Mouse (Mus musculus): ENCODE data around the gene Cntn5.

The Cntn5 gene

GRCm38 (mm10) chr9:9696636-9697035, 1207.9 kb downstream of the Cntn5 start:
- no peak for DNase-seq (ENCODE audit: low spot score)

DNA sequence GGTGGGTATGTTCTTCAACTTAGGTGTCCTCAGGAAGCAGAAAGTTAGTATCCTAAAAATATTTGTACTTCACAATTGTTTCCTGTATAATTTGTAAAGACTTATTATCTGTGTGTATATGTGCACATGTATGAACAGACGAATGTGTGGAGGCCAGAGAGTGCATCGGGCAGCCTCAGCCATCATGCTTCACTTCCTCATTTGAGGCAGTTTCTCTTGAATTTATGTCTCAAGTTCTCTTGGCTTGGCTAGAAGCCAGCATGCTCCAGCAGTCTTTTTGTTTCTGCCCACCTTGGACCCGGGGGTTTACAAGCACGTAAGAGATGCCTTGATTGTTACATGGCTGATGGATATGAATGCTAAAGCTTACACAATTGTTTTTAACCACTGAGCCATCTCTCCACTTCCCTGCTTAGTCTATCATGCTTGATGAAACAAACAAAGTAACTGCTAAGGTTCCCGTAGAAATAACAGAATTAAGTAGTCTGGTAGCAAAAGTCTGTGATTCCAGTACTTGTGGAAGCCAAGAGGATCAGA, 1222.2 kb downstream of the Cntn5 start:
- no peak for DNase-seq (ENCODE audit: low spot score)

DNA sequence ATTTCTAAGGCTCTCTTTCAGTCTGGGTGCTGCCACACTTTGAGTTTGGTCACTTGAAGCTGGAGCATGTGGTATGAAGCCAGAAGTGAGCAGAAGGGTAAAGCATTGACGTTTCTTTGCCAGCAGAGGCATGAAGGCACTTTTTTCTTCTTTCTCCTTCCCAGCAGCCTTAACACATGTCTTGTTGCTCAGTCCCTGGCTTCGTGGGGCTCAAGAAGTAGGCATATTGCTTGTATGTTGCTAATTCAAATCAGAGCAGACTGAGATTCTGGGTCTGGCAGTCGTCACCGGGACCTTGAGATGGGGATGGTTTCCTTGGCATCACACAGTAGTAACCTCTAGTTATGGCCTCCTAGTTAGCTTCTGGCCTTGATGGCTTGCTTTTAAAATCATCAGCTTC, 1228.5 kb downstream of the Cntn5 start:
- no peak for DNase-seq (ENCODE audit: low spot score)

- no peak for DNase-seq (ENCODE audit: low spot score)
Measured at GRCm38 (mm10) chr9:9674531-9674930, 1230.0 kb downstream of the Cntn5 start.

- peak; percentile 36 for DNase-seq (ENCODE audit: low spot score)
Measured at GRCm38 (mm10) chr9:9673277-9674049, 1231.1 kb downstream of the Cntn5 start.

DNA sequence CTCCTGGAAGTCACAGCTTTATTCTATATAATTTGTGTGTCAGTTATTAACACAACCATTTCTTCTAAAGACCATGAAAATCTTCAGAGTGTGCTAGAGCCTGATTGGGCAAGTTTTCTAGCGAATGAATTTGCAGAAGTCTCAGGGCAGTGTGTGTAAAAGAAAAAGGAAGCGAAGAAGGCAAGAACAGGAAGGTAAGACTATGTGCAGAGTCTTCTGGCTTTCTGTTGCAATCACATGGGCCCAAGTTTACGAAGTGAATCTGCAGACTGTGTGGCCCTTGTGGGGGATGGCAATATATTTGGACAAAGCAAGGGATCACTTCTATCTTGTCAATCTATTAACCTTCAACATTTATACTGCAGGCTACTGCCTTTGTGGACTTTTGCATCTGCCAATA, 1251.1 kb downstream of the Cntn5 start:
- no peak for DNase-seq (ENCODE audit: low spot score)

GRCm38 (mm10) chr9:9647361-9647760, 1257.2 kb downstream of the Cntn5 start:
- no peak for DNase-seq (ENCODE audit: low spot score)

DNA sequence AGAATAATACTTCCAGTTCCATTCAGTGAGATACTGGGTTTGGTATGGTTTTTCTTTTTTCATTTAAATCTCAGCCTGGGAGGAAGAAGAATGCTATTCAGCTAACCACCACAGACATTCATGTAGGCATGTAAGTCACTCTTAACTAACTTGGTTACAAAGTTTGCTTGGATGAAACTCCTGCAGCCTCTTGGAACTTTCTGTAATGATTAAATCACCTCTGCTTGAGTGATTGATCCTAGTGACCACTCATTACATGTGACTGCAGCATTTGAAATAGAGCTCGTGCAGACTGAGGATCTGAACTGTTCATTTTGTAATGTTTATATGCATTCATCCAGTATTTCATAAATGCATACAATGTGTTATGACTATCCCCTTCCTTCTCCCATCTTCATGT, 1258.3 kb downstream of the Cntn5 start:
- no peak for DNase-seq (ENCODE audit: low spot score)

All from embryo, embryonic 10 days (tissue).